Mouse (Mus musculus): ENCODE data around the gene 9530077C05Rik.
"Not testable (repeated sequence)": the region's sequence is repeated elsewhere in the genome, so short reads cannot be mapped to it uniquely, and the experiment has no call there.

9530077C05Rik gene

DNA sequence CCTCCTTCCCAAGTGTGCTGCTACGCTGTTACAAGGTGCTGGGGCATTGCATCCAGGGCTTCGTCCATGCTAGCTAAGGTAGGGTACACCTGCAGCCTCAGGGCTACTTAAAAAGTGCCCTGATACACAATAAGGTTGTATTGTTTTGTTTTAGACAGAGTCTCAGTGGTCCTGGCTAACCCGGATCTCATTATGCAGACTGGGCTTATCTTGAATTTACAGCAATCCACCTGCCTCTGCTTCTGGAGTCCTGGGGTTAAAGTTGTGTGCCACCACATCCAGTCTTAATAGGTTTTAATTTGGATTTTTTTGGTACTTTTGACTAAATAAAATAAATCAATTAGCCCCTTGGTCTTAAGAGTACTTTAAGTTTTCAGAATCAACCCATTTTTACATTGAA is 8.6 kb downstream of the 9530077C05Rik start:
- no peak for DNase-seq (ENCODE audit: low spot score in 2 of 2)

GRCm38 (mm10) chr9:22420491-22420890 is 9.2 kb downstream of the 9530077C05Rik start:
- DNase-seq (ENCODE audit: low spot score in 2 of 2) = no peak

DNA sequence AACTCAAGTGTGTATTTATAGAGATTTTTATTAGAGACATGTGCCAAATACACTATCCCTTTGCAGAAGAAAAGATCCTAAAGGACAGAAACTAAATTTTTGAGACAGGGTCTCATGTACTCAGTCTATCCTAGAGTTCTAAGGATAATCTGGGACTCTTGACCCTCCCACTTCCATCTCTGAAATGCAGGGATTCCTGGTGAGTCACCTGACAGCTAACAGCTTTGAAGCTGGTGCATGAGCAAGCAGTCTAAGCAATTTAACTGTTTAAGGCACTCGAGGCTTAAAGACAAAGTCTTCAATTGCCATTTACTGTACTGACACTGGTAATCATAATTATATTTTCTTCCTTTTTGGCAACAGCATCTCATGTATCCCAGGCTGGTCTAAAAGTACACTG is 11.2 kb downstream of the 9530077C05Rik start:
- no peak for DNase-seq (ENCODE audit: low spot score in 2 of 2)

- no peak for DNase-seq (ENCODE audit: low spot score in 2 of 2)
These were observed 12.2 kb downstream of the 9530077C05Rik start for GRCm38 (mm10) chr9:22423507-22423906.

GRCm38 (mm10) chr9:22424196-22424595 is 12.9 kb downstream of the 9530077C05Rik start:
- no peak for DNase-seq (ENCODE audit: low spot score in 2 of 2)

GRCm38 (mm10) chr9:22424719-22425118 is 13.4 kb downstream of the 9530077C05Rik start:
- DNase-seq (ENCODE audit: low spot score in 2 of 2) = no peak

- DNase-seq (ENCODE audit: low spot score in 2 of 2) = no peak
These were observed 16.8 kb downstream of the 9530077C05Rik start for GRCm38 (mm10) chr9:22428028-22428665.

DNA sequence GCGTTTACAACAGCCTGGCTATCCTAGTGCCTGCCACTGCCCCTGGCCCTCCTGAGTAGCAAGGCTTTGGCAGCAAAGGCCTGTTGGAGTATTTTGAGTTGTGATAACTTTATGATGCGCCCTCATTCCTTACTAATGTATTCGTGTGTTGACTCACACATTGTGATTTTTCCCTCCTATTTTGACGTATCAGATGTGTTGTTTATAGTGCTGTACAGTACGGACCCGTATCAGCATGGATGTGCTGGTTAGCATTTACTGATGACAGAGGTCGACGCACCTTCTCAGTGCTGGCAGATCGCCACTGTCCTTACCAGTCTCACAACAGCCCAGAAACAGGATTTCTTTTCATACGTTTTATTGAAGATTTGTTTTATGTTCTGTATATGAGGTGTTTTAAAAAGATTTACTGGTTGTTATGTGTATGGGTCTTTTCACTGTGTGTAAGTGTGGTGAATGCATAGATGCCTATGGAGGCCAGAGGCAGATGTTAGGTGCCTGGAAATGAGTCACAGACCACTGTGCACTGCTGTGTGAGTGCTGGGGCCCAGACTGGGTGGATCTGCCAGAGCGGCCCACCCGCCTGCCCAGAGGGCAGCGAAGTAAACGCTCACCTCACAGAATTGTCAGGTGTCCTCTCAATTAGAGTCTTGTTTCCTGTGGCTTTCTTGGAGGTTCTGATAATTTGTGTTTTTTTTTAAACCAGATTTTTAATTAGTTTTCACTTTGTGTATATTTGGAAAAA is 17.5 kb downstream of the 9530077C05Rik start:
- DNase-seq (ENCODE audit: low spot score in 2 of 2) = no peak

GRCm38 (mm10) chr9:22429533-22430241 is 18.4 kb downstream of the 9530077C05Rik start:
- DNase-seq (ENCODE audit: low spot score in 2 of 2) = peak; percentile 54 to 63

- DNase-seq (ENCODE audit: low spot score in 2 of 2) = peak in 1 of 2 experiments; percentile 20
These were observed 19.1 kb downstream of the 9530077C05Rik start for GRCm38 (mm10) chr9:22430315-22430840.

DNA sequence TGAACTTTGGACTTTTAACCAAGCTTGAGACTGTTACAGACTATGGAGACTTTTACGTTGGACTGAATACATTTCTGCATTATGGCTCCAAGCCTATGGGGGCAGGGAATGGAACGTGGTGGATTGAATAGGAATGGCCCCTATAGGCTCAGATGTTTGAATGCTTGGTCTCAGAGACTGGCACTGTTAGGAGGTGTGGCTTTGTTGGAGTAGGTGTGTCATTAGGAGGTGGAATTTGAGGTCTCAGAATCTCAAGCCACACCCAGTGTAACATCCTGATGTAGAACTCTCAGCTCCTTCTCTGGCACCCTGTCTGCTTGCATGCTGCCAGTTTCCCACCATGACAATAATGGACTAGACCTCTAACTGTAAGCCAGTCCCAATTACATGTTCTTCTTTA is 21.9 kb downstream of the 9530077C05Rik start:
- no peak for DNase-seq (ENCODE audit: low spot score in 2 of 2)

- DNase-seq (ENCODE audit: low spot score in 2 of 2) = no peak
These were observed 22.8 kb downstream of the 9530077C05Rik start for GRCm38 (mm10) chr9:22434101-22434500.

- no peak for DNase-seq (ENCODE audit: low spot score in 2 of 2)
These were observed 27.5 kb downstream of the 9530077C05Rik start for GRCm38 (mm10) chr9:22438826-22439225.

DNA sequence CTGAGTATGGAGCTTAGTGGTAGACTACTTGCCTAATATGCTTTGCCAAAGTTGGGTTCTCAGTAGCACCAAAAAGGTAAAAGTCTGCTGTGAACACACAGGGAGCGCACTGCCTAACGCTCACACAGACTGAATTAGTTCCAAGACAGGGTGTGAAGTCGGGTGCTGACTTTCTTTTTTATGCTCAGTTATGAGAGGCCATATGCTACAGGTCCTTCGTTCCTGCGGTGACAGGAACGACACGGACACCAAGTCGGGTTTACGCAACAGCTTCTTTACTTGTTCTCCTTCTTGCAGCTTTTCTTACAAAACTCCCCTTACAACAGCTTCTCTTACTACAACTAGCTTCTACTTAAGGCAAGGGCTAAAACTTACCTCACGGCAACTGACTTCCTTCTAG is 31.8 kb downstream of the 9530077C05Rik start:
- DNase-seq (ENCODE audit: low spot score in 2 of 2) = no peak

- no peak for DNase-seq (ENCODE audit: low spot score in 2 of 2)
These were observed 33.8 kb downstream of the 9530077C05Rik start for GRCm38 (mm10) chr9:22445123-22445522.

DNA sequence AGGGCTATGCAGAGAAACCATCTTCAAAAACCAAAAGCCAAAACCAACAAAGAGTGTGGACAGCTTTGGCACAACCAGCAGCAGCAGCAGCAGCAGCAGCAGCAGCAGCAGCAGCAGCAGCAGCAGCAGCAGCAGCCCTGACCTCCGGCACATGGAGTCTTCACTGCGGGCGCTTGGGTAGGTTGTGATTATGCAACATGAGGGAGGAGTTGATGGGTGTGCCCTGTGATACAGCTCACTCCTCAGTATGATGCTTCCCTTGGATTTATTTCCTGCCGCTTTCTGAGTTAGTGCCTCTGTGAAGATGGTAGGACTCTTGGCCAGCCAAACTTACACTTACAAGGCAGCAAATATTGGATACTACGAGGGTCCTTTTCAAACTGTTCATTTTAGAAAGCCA is 35.9 kb downstream of the 9530077C05Rik start:
- DNase-seq (ENCODE audit: low spot score in 2 of 2) = no peak

DNA sequence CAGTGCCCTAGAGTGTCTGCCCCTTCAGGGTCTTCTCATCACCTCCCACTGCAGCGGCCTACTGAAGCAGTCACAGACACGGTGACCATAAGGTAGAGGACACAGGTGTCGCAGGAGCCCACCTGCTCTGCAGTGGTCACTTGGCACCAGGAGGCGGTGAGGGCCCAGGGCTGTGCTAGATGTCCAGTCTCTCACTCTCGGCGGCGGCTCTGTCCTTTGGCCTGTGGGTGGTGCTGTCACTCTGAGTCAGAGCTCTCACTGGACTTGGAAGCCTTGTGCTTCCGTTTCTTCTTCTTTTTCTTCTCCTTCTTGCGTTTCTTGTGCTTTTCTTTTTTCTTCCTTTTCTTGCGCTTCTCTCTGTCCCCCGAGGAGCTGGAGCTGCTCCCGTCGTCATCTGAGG is 37.1 kb downstream of the 9530077C05Rik start:
- no peak for DNase-seq (ENCODE audit: low spot score in 2 of 2)

DNA sequence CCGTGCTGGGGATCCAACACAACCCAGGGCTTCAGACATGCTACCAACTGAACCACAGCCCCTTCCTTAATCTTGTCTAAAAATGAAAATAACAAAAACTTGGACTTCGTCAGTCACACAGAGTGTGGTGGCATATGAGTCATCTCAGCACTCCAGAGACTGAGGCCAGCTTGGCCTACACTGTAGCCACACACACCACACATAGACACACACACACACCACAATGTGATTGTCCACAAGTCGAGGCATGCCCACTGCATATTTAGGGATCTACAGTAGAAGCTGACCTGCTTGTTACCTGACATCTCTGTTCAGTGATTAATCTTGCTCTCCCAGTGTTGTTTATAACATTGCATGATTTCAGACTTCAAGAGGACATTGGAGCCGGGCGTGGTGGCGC is 37.9 kb downstream of the 9530077C05Rik start:
- no peak for DNase-seq (ENCODE audit: low spot score in 2 of 2)

GRCm38 (mm10) chr9:22452697-22453096 is 41.4 kb downstream of the 9530077C05Rik start:
- no peak for DNase-seq (ENCODE audit: low spot score in 2 of 2)

- DNase-seq (ENCODE audit: low spot score in 2 of 2) = peak in 1 of 2 experiments; percentile 15
These were observed 42.2 kb downstream of the 9530077C05Rik start for GRCm38 (mm10) chr9:22453501-22453924.

GRCm38 (mm10) chr9:22453990-22454389 is 42.7 kb downstream of the 9530077C05Rik start, which contains the start of gene Gm17545:
Gm17545 (plus strand) TSS chr9:22454290.
- not testable (repeated sequence) for DNase-seq (ENCODE audit: low spot score in 2 of 2)

DNA sequence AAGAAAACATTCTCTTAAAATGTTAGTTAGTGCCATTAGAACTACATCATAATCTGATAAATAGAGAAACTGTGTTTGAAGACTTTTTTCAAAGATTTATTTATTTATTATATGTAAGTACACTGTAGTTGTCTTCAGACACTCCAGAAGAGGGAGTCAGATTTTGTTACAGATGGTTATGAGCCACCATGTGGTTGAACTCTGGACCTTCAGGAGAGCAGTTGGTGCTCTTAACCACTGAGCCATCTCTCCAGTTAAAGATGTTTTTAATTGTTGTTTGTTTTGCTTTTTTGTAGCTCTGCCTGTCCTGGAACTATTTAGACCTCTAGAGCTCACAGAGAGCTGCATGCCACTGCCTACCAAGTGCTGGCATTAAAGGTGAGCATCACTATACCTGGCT is 43.7 kb downstream of the 9530077C05Rik start:
- no peak for DNase-seq (ENCODE audit: low spot score in 2 of 2)

Measured in spleen, postnatal 36 days (tissue).